Mouse (Mus musculus) gastrocnemius, adult 18-20 months (tissue): ENCODE measurements around the gene Slc32a1. TPM values are rescaled to one million over a fixed set of nuclear protein-coding genes. Genes with fewer than 3 reads are reported as not detected.

ENCODE experiments used
- DNase-seq: peaks from one replicate; pipeline ENCODE4 v3.0.0; 2021; ENCODE audit warnings: low spot score
- long read RNA-seq, 2 experiments: library from polyadenylated mRNA; stranded (forward); transcript quantifications; one replicate each; pipeline ENCODE4 v2.0.0; 2021
- total RNA-seq, 2 experiments: library from RNA; stranded (reverse); gene quantifications; 2 replicates each; pipeline ENCODE4 v1.2.3; 2021

Gene Slc32a1
- total RNA-seq: not detected
- long read RNA-seq, experiment 1: 0 reads
- long read RNA-seq, experiment 2: 0 reads

DNA sequence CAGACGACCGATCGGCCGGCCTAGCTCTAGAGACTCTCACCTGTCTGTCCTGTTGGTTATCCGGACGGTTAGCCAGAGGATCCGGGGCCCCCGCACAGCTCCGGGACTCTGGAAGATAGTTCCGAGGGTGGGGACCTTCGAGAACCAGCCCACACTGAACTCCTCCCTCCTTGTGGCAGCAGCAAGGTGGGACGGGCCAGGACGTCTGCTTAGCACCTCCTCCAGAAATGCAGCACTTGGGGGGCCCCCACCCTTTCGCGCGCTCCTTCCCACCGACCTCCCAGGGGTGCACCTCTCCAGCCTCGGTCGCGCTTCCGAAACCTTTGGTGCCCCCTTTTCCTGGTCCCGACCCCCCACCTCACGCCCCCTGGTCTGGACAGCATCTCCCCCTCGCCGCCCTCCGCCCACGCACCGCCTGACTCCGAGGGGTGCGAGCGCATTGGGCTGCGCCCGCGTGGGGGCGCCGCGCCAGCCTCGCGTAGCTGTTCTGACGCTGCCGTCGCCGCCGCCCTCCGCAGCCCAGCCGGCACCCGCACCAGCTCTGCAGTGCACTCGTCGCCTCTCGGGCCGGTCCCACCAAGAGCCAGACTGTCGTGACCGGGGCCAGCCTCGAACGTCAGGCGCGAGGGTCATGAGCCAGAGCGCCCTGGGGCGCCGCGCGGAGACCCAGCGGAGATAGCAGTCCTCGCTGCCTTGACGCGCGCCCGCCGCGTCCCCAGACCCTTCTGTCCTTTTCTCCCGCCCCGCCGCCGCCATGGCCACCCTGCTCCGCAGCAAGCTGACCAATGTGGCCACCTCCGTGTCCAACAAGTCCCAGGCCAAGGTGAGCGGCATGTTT is at the start of gene Slc32a1:
Gene Slc32a1, plus strand, starts transcription at position 280 of the 838 bp plus-strand sequence.
- no peak for DNase-seq

DNA sequence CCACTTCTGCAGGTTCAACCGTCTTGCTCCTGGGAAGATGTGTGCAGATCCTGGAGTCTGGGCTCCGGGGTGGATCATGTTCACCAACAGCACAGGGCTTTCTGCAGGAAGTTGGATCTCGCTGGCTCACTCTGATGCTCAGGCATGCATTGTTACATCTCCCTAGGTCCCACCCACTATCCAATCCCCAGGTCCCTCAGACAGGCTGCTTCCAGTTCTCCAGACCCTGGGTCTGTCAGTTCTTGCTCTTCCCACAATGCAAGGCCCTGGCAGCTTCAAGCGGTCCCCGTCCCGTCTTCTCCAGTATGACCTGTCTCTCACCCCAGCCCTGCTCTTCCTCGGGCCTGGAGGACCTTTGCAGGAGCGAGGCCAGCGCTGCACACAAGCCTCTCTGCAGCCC is 49.8 kb upstream of the Slc32a1 start:
- DNase-seq: no peak

DNA sequence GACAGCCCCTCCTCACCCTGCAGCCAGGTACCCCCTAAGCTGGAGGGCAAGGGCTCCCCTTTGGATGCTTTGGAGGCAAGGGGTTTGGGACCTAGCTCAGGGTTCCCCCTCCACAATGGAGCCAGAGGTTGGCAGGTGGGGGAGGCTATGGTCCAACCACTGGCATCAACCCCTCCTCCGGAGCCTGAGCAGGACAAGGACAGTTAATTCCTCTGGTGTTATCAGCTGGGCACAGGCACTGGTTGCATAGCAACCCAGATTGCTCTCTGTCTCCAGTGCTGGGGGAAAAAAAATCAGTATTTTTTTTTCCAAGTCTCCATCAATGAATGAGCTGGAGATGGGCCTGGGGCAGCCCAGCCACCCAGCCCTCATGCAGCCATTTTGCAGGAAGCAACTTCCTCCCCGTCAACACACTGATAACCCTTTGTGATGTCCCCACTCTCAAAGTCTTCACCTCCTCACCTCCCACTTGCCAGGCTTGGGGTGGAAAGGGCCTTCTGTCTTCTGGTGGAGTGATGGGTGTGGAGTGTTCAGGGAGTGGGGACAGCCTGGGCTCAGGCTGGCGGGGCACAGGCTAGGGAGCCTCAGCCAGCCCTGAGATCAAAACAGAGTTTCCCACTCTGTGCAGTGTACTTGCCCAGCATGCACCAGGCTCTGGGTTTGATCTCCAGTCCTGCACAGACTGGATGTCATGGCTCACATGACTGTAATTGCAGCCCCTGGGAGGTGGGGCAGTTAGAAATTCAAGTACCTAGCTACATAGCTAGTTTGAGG is 49.0 kb upstream of the Slc32a1 start:
- DNase-seq: no peak

- no peak for DNase-seq
These were observed 40.0 kb upstream of the Slc32a1 start for GRCm38 (mm10) chr2:158570421-158571081.

DNA sequence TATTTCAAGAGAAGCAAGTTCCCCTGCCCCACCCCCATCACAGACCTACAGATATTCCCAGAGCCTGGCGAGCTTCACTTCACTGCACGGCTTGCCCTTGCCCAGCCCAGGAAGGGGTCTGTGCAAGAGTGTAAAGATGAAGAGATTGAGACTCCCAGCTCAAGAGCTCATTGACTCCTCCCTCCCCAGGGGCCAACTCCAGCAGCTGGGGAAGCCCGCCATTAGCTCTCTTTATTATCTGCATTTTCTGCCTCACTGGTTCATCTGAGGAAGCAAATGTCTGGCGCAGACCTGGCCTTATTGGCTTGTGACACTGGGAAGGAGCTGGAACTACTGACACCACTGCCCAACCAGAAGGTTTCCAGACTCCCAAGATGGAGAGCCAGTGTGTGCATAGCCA is 30.6 kb upstream of the Slc32a1 start:
- no peak for DNase-seq

GRCm38 (mm10) chr2:158584621-158585358 is 25.8 kb upstream of the Slc32a1 start:
- DNase-seq: no peak

DNA sequence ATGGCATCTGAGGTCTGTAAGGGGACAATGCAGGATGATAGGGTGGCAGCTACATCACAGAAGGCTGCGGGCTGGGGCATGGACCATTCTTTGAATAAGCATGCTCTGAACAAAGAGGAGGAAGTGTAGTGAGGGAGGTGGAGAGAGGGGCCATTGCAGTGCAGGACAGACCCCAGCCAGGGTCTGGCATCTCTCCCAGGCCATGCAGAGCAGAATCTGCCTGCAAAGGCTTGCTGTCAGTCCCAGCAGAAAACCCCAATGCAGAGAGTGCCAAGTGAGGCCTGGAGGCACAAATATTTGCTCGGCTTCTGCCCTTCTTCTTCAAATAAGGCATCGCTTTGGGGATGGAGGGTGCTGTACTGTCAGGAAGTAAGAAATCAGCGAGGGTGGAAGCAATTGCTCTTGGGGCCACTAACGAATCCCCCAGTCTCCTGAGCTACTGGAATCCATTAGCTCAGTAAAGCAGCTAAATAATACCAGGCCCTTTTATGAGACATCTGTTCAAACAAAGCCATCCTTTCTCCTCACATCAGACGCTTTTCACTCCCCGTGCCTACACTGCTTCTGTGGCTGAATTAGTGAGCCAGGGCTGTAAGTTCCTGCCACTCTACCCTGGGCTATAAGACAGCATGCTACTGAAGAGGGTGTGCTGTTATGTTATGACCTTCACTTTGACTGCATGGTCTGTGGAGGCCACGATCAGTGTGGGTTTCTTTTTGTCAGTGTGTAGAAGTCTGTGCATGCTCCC is 21.9 kb upstream of the Slc32a1 start:
- no peak for DNase-seq

DNA sequence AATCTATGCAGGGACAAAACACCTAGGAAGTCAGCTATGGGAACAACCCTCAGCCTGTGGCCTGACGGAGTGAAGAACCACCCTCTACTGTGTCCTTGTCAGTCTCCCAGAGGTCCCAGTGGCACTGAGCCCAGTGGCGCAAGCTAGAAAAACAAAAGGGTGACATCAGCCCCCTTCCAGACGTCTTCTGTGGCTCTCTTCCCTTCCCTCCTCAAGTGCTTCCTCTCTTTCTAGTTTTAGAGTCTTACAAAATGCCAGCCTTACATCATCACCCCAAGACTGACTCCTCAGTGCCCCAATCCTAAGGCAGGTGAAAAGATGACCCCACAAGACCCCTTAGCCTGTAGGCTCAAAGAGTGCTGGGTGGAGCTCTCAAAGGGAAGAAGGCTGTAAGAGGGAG is 20.1 kb upstream of the Slc32a1 start:
- DNase-seq: no peak

DNA sequence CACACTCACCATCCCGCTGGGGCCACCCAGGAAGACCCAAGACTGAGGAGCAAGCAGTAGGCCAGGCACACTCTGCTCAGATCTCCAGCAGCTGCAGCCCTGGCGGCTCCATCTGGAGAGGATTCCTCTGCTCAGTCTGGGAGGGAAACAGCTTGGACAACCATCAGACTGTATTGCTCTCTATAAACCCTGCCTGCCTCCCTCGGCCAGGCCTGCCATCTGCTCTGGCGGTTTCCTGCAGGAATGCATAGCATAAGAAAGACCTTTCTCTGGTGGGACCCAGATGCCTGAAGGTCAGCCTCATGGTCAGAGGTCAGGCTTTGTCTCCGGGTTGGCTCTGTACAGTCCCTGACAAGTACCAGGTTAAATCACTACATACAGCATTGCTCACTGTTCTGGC is 19.3 kb upstream of the Slc32a1 start:
- no peak for DNase-seq

DNA sequence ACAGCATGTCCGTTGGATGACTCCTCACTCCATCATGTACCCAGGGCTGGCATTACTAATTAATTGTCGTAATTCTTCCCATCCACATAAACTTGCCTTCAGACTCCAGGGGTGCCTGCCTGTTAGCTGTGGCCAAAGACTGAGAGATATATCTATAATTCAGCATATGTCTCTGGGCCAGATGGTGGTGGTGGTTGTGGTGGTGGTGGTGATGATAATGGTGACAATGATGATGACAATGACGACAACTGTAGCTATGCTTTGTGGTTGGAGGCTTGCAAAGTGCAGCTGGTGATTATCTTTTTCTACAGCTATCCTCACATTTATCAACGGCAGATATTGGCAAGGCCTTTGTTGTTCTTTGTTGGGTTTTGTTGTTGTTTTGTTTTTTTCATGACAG is 17.2 kb upstream of the Slc32a1 start:
- DNase-seq: no peak

- DNase-seq: no peak
These were observed 15.5 kb upstream of the Slc32a1 start for GRCm38 (mm10) chr2:158595103-158595502.

GRCm38 (mm10) chr2:158595577-158595976 is 15.0 kb upstream of the Slc32a1 start:
- no peak for DNase-seq

DNA sequence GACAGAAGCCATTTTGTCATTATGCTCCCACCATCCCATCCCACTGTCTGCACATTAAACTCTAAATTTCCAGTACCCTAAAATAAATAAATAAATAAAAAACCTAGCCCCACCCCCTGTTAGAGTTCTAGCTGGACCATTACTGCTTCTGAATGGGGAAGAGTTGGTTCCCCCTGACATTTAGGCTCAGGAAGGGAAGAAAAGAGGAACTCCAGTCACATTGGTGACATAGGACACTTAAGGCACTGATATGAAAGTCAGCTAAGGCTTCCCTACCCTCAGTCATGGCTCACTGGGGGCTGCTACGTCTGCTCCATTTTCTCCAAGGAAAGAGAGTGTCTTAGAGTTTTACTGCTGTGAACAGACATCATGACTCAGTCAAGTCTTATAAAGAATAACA is 13.8 kb upstream of the Slc32a1 start:
- no peak for DNase-seq

DNA sequence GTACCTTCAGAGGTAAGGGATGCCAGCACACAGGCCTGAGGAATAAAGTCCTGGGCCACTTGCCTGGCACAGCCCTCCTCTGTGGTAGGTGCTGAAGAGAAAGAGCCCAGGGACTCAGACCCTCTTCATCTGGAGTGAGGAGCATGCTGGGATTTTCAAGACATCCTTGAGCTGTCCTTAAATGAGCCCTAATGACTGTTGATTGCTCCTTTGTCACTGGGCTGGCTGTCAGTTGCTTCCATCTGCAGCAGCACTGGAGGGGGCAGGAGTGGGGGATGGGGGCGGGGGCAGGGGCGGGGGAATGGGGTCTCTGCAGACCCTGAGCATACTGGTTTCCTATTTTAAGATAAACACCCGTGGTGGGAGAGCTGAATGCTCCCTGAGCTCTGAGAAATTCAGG is 10.1 kb upstream of the Slc32a1 start:
- DNase-seq: no peak

DNA sequence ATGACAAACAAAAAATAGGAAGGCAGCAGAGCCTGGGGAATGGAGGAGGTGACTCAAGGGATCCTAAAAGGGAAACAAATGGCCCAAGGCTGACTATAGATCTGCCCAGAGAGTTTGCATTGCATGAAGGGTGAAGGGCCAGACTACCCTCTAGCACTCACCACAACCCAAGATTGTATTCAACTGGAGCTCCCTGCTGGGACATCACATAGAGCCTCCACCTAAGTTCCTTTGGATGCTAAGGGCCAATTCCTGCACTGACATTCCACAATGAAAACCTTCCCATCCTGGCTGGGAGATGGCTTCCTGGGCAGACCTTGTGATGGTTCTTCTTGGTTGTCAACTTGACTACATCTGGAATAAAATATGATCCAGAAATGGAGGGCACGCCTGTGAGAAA is 9.2 kb upstream of the Slc32a1 start:
- DNase-seq: no peak

DNA sequence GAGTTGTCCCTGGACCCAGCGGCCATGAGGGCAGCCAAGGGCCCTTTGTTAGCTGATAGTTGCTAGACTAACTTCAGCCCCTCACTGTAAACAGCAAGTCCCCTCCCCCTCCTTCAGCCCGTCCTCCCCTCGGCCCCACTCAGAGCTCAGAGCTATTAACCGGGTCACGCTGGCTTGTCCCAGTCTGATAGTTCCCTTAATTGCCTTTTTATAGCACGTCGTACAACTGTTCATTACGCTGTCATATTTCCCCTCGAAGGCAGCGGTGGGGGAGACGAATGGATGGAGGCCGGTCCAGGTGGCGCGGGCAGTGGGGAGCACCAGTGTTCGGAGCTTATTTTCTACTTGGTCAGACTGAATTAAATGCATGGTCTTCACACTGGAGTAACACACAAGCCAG is 7.9 kb upstream of the Slc32a1 start:
- DNase-seq: no peak

DNA sequence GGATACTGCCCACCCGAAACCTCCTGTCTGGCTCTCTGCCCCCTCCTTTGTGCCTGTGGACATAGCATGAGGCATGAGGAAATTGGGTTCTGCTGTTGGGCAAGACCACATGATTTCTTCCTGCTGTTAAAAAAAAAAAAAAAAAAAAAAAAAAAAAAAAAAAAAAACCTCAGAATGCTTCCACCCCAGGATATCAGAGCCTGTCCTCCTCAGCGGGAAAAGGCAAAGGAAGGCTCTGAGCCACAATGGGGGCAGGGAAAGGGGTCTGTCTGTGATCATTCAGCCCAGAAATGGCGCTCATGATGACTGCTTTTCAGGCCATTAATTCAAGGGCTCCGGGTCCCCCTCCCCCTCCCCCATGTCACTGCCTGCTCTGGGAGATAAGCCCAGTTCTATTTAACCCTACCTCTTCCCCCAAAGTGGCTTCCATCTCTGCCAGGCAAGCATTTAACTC is 4.0 kb upstream of the Slc32a1 start:
- no peak for DNase-seq

DNA sequence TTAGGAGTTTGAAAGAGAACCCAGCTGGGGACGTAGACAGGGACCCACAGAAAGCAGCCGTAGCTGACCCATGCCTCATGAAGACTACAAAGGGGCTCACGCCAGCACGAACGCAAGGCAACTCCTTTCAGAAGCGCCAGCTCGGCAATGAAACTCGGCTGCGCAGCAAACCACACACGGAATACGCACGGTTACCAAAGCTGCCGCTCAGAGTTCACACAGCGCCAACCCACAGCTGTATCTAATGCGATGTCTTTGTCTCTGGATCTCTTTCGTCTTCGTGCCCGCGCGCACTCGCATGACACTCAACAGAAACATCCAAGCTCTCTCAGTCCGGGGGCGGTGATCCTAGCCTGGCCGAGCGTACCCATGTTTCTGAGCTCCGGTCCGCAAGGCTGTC is 886 bp upstream of the Slc32a1 start:
- DNase-seq: no peak

DNA sequence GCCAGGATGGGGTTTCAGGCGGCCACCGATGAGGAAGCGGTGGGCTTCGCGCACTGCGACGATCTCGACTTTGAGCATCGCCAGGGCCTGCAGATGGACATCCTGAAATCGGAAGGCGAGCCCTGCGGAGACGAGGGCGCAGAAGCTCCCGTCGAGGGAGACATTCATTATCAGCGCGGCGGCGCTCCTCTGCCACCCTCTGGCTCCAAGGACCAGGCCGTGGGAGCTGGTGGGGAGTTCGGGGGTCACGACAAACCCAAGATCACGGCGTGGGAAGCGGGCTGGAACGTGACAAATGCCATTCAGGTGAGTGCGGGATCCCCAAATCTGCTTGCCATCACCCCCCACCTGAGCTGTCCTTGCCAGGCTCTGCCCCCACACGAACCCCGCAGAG is 756 bp downstream of the Slc32a1 start:
- DNase-seq: no peak

DNA sequence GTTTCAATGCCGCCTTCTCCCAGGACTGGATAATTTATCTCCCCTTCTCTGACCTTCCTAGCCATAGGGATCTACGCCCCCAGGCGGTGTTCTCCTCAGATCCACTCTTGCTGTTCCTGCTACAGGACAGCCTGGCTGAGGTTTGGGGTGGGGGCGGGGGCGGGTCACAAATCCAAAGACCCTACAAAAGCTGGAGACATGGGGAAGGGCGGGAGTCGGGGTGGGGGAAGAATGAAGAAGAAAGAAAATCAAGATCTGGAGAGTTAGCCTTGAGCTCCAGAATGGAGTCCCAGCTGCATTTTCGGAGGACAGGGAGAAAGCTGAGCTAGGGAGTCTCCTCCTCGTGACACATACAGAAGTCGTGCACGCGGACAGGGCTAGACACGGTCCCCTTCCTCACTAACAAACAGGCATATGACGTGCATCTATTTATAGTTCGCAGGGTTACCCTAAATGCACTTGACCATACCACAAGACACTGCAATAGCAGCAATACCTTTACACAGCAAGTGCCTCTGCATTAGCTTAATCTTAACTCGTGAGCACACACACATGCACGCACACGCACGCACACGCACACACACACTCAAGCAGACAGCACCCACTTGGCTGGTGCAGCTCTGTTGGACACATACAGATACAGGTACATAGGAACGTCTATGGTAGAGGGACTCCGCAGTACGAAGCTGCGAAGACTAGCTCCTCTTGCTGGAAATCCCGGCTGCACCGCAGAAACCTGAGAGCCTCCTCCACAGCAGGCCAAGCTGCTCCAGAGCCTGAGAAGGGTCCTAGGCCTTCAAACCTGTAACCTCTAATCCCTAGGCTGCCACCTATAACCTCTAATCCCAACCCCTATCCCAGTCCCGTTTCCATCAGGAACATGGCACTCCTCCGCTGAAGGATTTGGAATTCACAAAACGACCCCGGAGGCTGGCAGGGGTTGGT is 1.4 kb downstream of the Slc32a1 start:
- DNase-seq: no peak
